Mouse (Mus musculus) induced T-regulatory cell, adult 2 months (primary cell): ENCODE data around the gene Slc25a23.

Source experiments
- DNase-seq: peaks from one replicate; pipeline ENCODE4 v3.0.0-alpha.2; 2012; ENCODE audit warnings: low read depth

Gene Slc25a23

DNA sequence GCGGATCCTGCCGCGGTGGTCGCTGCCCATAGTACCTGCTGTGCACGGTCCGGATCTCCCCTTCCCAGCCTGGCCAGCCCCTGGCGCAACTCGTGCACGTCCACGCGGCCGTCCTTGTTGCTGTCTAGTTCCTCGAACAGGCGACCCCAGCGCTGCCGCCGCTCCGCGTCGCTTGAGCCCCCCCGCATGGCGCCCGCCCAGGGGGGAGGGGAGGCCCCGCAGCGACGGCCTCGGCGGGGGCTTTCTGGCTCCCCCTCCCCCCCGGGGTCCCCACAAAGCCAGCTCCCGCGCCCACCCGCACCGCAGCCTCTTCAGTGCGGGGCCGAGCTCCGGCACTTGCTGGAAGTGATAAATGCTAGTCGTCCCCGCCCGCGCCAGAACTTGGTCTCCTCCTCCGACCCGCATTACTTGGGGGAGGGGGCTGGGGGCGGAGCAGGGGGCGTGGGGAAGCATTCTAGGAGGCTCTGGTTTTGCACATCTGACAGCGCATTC, at the start of gene Slc25a23:
Gene Slc25a23 (minus strand): TSS at position 378 of the 492 bp plus-strand sequence.
- DNase-seq = peak; percentile 76

GRCm38 (mm10) chr17:57108666-57109171, 49.1 kb upstream of the Slc25a23 start:
- peak; percentile 82 for DNase-seq

- no peak for DNase-seq
These were observed 48.5 kb upstream of the Slc25a23 start for GRCm38 (mm10) chr17:57108040-57108665.

DNA sequence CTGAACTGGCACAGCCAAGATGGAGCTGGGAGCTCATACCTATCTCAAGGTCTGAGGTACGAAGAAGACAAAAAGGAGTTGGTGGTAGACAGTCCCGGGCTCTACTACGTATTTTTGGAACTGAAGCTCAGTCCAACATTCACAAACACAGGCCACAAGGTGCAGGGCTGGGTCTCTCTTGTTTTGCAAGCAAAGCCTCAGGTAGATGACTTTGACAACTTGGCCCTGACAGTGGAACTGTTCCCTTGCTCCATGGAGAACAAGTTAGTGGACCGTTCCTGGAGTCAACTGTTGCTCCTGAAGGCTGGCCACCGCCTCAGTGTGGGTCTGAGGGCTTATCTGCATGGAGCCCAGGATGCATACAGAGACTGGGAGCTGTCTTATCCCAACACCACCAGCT, 47.4 kb upstream of the Slc25a23 start:
- DNase-seq = no peak

GRCm38 (mm10) chr17:57106035-57106368, 46.3 kb upstream of the Slc25a23 start:
- no peak for DNase-seq

DNA sequence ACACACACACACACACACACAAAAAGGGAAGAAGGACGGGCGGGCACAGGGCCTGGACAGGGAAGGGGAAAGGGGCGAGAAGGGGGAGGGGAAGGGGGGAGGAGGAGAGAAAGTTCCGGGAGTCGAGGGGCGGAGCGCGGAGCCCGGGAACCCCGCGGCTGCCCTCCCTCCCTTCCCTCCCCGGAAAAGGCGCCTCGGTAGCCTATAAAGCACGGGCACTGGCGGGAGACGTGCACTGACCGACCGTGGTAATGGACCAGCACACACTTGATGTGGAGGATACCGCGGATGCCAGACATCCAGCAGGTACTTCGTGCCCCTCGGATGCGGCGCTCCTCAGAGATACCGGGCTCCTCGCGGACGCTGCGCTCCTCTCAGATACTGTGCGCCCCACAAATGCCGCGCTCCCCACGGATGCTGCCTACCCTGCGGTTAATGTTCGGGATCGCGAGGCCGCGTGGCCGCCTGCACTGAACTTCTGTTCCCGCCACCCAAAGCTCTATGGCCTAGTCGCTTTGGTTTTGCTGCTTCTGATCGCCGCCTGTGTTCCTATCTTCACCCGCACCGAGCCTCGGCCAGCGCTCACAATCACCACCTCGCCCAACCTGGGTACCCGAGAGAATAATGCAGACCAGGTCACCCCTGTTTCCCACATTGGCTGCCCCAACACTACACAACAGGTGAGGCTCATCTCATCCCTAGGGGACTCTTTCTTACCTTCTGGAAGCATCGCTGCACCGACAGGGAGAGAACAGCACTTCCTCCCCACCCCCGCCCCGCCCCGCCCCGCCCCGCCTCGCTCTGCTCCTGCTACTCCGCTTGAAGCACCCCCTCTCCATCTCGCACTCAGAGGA, 45.7 kb upstream of the Slc25a23 start, which contains the start of gene Tnfsf9:
Gene Tnfsf9 (plus strand): TSS at position 145 of the 854 bp plus-strand sequence.
- peak; percentile 70 for DNase-seq

- no peak for DNase-seq
These were observed 44.8 kb upstream of the Slc25a23 start for GRCm38 (mm10) chr17:57104496-57104895.

DNA sequence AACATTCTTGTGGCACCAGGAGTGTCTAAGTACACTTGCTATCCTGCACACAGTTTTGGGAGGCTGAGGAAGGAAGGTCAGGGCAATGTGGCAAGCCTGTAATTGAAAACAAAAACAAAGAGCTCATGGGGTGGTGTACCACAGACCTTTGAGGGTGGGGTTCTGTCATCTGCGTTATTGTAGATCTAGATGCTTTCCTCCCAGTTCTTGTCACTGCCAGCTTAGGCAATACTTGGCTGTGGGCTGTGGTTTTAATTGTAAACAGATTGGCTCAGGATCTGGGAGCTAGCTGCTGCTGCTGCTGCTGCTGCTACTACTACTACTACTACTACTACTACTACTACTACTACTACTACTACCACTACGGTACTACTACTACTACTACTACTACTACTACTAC, 42.6 kb upstream of the Slc25a23 start:
- no peak for DNase-seq

- DNase-seq = peak; percentile 35
These were observed 40.1 kb upstream of the Slc25a23 start for GRCm38 (mm10) chr17:57099629-57100325.

GRCm38 (mm10) chr17:57098321-57098720, 38.7 kb upstream of the Slc25a23 start:
- no peak for DNase-seq

GRCm38 (mm10) chr17:57096623-57096920, 36.9 kb upstream of the Slc25a23 start:
- DNase-seq = peak; percentile 89

DNA sequence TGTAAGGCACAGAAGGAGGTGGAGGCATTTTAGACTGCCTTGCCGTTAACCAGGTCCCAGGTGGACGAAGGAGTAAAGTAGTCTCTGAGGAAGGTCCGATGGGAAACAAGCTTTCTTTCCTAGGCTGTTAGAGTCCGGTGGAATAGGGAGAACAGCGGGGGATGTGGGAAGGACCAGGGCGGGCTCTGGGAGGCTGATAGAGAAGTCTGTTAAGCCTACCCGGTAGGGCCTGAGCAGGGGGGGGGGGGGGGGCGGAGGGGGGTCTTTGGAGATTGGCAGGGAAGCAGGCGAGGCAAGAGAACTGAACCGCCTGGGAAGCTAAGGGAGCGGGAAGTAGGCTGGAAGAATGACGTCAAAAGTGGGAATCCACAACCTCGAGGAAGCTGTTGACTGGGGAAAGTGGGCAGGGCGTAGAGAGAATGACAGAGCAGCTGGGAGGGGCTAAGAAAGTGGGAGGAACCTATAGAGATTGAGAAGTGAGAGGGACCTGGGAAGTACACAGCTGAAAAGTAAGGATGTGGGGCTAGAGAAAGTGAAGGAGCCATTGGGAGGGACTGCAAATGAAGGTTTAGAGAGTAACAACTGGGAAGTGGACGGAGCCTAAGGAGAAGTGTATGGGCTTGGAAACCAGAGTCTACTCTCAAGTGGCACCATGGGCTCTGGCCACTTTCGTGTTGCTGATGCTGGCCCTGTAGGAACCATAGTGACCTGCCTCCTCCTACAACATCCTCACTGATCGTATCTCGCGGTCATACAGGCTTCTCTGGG, 36.4 kb upstream of the Slc25a23 start:
- peak; percentile 70 for DNase-seq

- DNase-seq = no peak
These were observed 34.6 kb upstream of the Slc25a23 start for GRCm38 (mm10) chr17:57094222-57094621.

DNA sequence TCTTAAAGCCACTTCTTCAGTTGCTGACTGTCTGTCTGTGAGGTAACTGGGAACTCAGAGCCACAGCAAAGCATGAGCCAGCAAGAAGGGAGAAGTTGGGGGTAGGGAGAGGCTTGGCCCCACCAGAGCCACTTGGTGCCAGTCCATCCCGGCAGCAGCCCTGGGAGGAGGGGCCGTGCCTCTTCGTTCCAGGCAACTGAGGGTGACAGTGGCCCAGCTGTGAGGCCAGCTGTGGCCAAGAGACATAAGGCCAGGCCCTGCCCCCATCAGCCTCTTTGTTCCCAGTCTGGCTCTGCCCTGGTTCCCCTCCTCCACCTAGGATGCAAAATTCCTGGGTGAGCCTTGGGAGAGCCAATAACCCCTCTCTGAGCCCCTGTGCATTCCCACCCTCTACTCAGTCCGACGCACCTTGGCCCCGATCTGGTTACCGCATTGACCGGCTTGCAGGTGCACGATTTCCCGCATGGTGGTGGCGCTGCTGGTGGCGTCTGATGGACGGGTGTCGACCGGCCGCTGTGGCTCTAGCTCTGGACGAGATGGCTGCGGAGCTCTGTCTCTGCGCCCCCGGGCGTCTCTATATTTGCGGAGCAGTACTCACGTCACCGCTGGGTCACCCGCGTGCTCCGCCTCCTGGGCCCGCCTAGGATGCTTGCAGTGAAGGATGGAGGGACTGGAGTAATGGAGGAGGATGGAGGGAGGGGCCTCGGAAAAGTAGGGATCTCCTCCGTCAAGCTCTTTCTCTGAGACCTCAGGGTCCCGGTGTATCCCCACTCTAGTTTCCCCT, 27.6 kb upstream of the Slc25a23 start, which contains the start of gene Tubb4a:
Gene Tubb4a (minus strand): TSS at position 734 of the 784 bp plus-strand sequence.
- DNase-seq = no peak

DNA sequence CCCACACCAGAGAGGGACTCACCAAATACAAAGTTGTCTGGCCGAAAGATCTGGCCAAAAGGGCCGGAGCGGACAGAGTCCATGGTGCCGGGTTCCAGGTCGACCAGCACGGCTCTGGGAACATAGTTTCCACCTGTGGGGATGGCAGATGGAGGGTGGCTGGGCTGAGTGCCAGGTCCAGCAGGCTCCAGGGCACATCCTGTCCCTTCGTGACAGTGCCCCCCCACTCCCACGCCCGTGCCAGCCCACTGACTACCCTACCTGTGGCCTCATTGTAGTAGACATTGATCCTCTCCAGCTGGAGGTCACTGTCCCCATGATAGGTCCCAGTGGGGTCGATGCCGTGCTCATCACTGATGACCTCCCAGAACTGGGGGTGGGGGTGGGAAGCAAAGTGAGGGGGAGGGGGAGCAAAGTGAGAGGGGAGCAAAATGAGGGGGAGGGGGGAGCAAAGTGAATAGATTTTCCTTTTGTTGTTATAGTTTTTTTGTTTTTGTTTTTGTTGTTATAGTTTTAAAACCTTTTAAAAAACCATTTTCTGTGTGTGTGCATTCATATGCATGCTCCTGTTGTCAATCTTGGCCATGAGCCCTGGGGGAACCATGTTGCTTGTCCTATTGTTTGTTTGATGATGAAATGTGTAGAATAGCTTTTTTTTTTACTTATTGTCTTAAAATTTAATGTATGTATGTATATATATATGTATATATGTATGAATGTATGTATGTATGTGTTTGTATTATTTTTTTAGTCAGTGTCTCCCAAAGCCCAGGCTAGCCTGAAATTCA, 26.5 kb upstream of the Slc25a23 start:
- no peak for DNase-seq

DNA sequence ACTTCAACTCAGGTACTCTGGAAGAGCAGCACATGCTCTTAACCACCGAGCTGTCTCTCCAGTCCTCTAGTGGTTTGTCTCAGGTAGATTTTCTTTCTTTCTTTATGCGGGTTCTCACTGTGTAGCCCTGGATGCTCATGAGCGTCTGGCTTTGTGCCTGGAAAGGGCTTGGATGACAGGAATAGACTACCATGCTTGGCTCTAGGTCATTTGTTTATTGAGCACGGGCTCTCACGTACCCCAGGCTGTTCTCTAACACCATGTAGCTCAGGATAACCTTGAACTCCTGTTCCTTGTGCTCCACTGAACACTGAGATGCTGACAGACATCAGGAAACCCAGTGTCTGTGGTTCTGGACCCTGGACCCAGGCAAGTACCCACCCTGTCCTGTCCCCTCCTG, 22.8 kb upstream of the Slc25a23 start:
- no peak for DNase-seq

DNA sequence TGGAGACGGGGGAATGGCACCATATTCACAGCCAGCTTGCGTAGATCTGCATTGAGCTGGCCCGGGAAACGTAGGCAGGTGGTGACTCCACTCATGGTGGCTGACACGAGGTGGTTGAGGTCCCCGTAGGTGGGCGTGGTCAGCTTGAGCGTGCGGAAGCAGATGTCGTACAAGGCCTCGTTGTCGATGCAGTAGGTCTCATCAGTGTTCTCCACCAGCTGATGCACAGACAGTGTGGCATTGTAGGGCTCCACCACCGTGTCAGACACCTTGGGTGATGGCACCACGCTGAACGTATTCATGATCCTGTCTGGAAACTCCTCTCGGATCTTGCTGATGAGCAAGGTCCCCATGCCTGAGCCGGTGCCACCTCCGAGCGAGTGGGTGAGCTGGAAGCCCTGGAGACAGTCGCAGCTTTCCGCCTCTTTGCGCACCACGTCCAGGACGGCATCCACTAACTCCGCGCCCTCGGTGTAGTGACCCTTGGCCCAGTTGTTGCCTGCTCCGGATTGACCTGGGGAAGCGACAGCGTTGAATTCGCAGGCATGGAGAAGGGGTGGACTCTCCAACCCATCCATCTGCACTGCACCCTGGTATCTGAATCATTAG, 21.7 kb upstream of the Slc25a23 start:
- DNase-seq = no peak

DNA sequence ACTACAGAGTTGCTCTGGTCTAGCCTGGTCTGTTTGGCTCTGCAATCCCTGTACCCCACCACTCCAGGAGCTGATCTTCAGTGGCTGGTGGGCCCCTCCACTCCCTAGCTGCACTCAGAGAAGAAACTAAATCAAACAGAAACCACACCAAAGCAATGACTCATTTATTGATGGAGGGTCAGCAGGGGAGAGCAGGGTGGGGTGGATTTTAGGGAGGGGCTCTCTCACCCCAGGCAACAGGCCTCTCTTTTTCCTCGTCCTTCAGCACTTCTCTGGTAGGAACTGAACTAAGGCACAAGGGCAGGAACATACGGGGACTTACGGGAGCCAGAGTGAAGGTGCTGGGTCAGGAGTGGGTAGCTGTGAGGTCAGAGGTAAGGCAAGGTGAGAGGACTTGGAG, 20.3 kb upstream of the Slc25a23 start:
- peak; percentile 56 for DNase-seq

GRCm38 (mm10) chr17:57078336-57078735, 18.7 kb upstream of the Slc25a23 start, which contains the start of gene Dennd1c:
Gene Dennd1c (minus strand): TSS chr17:57078514.
- peak; percentile 91 for DNase-seq

DNA sequence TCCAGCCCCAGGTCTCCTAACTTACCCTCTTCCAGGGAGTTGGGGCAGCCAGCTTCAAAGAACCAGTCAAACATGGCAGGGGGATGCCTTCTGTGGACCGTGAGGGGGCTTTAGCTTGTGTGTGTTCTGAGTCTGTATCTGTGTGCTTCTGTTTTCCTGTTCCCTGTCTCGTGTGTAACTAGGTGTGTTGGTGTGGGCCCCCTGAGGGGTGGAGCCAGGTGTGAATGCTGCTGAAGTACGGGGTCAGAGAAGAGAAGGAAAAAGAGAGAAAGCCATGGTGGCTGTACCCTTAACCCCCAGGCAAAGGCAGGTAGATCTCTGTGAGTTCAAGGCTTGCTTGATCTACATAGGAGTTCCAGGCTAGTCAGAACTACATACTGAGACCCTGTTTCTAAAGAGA, 17.3 kb upstream of the Slc25a23 start:
- DNase-seq = peak; percentile 40
